Mouse (Mus musculus): ENCODE measurements around the gene Pfdn2.
A peak's percentile ranks its signal among the peaks of the same experiment; 100 is the strongest.
"Not testable (repeated sequence)": the region's sequence is repeated elsewhere in the genome, so short reads cannot be mapped to it uniquely, and the experiment has no call there.

Pfdn2 gene

GRCm38 (mm10) chr1:171345225-171346094 lies at the start of gene Pfdn2, which contains the start of gene Nit1:
Pfdn2 (plus strand) TSS chr1:171345670.
Nit1 (minus strand) TSS chr1:171345646.
- DNase-seq (ENCODE audit: low spot score) = peak; percentile 87

- no peak for DNase-seq (ENCODE audit: low spot score)
Observed at GRCm38 (mm10) chr1:171298226-171298625, 47.2 kb upstream of the Pfdn2 start.

GRCm38 (mm10) chr1:171306157-171306556 lies 39.3 kb upstream of the Pfdn2 start:
- DNase-seq (ENCODE audit: low spot score) = not testable (repeated sequence)

- no peak for DNase-seq (ENCODE audit: low spot score)
Observed at GRCm38 (mm10) chr1:171309321-171309720, 36.1 kb upstream of the Pfdn2 start.

- DNase-seq (ENCODE audit: low spot score) = no peak
Observed at GRCm38 (mm10) chr1:171319748-171320147, 25.7 kb upstream of the Pfdn2 start.

- no peak for DNase-seq (ENCODE audit: low spot score)
Observed at GRCm38 (mm10) chr1:171320151-171320550, 25.3 kb upstream of the Pfdn2 start.

- DNase-seq (ENCODE audit: low spot score) = no peak
Observed at GRCm38 (mm10) chr1:171321415-171321814, 24.1 kb upstream of the Pfdn2 start.

- DNase-seq (ENCODE audit: low spot score) = no peak
Observed at GRCm38 (mm10) chr1:171322012-171322411, 23.5 kb upstream of the Pfdn2 start.

- no peak for DNase-seq (ENCODE audit: low spot score)
Observed at GRCm38 (mm10) chr1:171325571-171325970, 19.9 kb upstream of the Pfdn2 start.

- DNase-seq (ENCODE audit: low spot score) = not testable (repeated sequence)
Observed at GRCm38 (mm10) chr1:171326588-171326987, 18.9 kb upstream of the Pfdn2 start.

- DNase-seq (ENCODE audit: low spot score) = no peak
Observed at GRCm38 (mm10) chr1:171328244-171328643, 17.2 kb upstream of the Pfdn2 start.

- DNase-seq (ENCODE audit: low spot score) = peak; percentile 75
Observed at GRCm38 (mm10) chr1:171328839-171329432, 16.5 kb upstream of the Pfdn2 start, which contains the start of gene Dedd. Dedd (plus strand) TSS chr1:171329145.

- DNase-seq (ENCODE audit: low spot score) = no peak
Observed at GRCm38 (mm10) chr1:171329433-171330215, 15.8 kb upstream of the Pfdn2 start.

- no peak for DNase-seq (ENCODE audit: low spot score)
Observed at GRCm38 (mm10) chr1:171330216-171330560, 15.3 kb upstream of the Pfdn2 start.

- no peak for DNase-seq (ENCODE audit: low spot score)
Observed at GRCm38 (mm10) chr1:171342262-171343207, 2.9 kb upstream of the Pfdn2 start.

GRCm38 (mm10) chr1:171343922-171344677 lies 1.4 kb upstream of the Pfdn2 start:
- DNase-seq (ENCODE audit: low spot score) = no peak

- no peak for DNase-seq (ENCODE audit: low spot score)
Observed at GRCm38 (mm10) chr1:171344715-171345114, 755 bp upstream of the Pfdn2 start.

GRCm38 (mm10) chr1:171346095-171346450 lies 603 bp downstream of the Pfdn2 start:
- no peak for DNase-seq (ENCODE audit: low spot score)

- no peak for DNase-seq (ENCODE audit: low spot score)
Observed at GRCm38 (mm10) chr1:171348665-171349064, 3.2 kb downstream of the Pfdn2 start.

- DNase-seq (ENCODE audit: low spot score) = no peak
Observed at GRCm38 (mm10) chr1:171349210-171349609, 3.7 kb downstream of the Pfdn2 start.

All from urinary bladder, postnatal 25 days (tissue).